Mouse (Mus musculus) cortical plate, adult 2 months (tissue): ENCODE data around the gene Tmem222. TPM values are rescaled to one million over a fixed set of nuclear protein-coding genes. Genes with fewer than 3 reads are reported as not detected.

Source experiments
- H3K27ac ChIP-seq: fragments of 200-500 bp; 2 replicates; pipeline ENCODE4 v1.5.1; 2012; ENCODE audit warnings: low read length, control low read depth, inconsistent platforms; ENCODE audit not compliant: insufficient read depth
- H3K4me1 ChIP-seq: fragments of 200-500 bp; 2 replicates; pipeline ENCODE4 v1.6.1; 2011; ENCODE audit warnings: low read length; ENCODE audit not compliant: control insufficient read depth, insufficient read depth
- H3K4me3 ChIP-seq: fragments of 200-500 bp; 2 replicates; pipeline ENCODE4 v1.5.1; 2011; ENCODE audit warnings: mild to moderate bottlenecking, low read length, control low read depth; ENCODE audit not compliant: insufficient read depth
- CTCF ChIP-seq: fragments of 200-500 bp; IDR thresholded peaks from 2 replicates; pipeline ENCODE4 v1.5.1; 2011; ENCODE audit warnings: mild to moderate bottlenecking, control low read depth, low read length; ENCODE audit not compliant: insufficient read depth; ENCODE audit errors: extremely low read depth
- POLR2A ChIP-seq: fragments of 200-500 bp; IDR thresholded peaks from 2 replicates; pipeline ENCODE4 v1.6.1; 2011; ENCODE audit warnings: mild to moderate bottlenecking, low read length, control low read depth; ENCODE audit not compliant: insufficient read depth; ENCODE audit errors: extremely low read depth
- polyA plus RNA-seq: library from polyadenylated mRNA; depleted of rRNA; stranded (reverse); fragments of >200 nt; gene quantifications from 2 replicates; pipeline ENCODE4 v1.2.3, GENCODE M21; 2012

Tmem222 gene
- polyA plus RNA-seq, 1 experiment, result 173 TPM

DNA sequence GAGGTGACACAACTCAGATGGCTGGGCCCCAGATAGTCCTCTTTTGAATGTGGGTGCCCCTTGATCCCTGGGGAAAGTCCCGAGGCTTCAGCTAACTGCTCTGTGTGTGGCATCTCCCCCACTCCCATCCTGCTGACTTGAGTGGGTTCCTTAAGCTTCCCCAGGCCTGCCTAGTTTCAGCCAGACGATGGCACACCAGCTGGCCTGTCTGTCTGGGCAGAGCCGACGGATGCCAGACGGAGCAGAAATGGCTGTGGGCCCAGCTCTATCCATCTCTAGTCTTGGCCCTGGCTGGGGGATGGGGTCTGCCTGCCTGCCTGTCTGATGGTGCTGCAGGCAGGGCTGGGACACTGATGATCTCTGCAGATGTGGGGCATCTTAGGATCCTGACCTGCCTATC, 22.1 kb upstream of the Tmem222 start:
- Histone ChIP-seq H3K27ac (peak overlapping the region; percentile 90; the same call in 1 of the 2 replicates), H3K4me1 (peaks cover 9% of the 10 kb centered on the region; the same call in 1 of the 2 replicates), H3K4me3 (no peak overlapping the region)
- TF ChIP-seq POLR2A, result no peak
- TF ChIP-seq CTCF, result no peak

DNA sequence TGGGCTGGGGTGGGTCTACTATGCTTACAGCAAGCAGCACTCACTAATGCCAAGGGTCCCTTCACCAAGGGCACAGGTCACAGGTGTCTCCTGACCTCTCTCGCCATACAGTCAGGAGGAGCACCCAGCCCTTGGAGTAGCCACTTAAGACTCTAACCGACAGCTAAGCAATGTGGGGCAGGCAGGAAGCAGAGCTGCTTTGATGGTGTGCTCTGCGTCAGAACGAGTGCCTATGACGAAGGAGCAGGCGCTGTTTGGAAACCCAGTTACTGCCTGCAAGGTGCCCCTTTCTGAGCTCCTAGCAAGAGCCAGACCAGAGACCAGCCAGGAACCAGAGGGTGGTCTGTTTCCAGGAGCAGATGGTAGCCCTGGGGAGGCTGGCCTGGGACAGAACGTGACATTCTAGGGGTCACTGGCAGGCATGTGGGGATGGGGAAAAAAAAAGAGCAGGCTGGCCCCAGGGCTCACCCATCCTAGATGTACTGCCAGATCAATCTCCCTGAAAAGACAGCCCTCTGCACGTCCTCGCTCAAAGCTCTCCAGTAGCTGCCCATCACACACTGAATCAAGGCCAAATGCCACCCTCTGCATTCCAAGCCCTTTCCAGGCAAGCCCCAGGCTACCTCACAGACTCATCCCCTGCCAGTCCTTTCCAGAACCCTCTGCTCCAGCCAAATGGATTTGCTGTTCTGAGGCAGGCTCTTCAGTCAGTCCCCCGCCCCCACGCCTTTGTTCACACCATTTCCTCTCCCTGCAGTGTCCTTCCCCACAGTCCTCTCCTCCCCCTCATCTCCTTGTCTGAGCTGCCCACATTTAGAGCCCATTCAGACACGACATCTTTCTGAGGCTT, 21.1 kb upstream of the Tmem222 start:
- H3K4me3 ChIP-seq, result no peak overlapping the region
- H3K27ac ChIP-seq, result peak overlapping the region; percentile 90
- peaks cover 9% of the 10 kb centered on the region; the same call in 1 of the 2 replicates for H3K4me1 ChIP-seq
- TF ChIP-seq POLR2A (0 out of 2 replicates have a peak, but pooled peaks have one; percentile 22), CTCF (no peak)

DNA sequence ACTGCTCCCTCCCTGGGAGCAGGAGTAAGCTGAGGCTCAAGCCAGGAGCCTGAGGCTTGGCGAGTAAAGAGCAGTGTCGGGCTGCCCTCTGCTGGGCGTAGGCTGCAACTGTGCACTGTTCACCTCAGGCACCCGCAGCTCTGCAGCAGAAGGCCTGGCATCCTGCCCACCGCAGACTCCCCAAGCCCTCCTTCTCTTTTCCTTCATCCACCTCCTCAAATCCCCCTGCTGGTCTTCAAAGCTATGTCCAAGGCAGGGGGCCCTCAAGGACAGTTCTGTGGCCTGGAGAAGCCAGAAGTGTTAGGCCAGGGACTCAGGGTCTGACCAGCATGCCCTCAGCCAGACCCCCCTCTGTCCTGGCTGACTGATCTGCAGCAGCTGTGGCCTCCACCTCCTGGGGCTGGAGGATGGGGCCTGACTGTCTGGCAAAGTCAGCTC, 20.2 kb upstream of the Tmem222 start:
- Histone ChIP-seq H3K4me1 (peaks cover 9% of the 10 kb centered on the region; the same call in 1 of the 2 replicates), H3K27ac (peak overlapping the region; percentile 45; the same call in 1 of the 2 replicates), H3K4me3 (no peak overlapping the region)
- TF ChIP-seq CTCF (peak; percentile 91), POLR2A (no peak)

DNA sequence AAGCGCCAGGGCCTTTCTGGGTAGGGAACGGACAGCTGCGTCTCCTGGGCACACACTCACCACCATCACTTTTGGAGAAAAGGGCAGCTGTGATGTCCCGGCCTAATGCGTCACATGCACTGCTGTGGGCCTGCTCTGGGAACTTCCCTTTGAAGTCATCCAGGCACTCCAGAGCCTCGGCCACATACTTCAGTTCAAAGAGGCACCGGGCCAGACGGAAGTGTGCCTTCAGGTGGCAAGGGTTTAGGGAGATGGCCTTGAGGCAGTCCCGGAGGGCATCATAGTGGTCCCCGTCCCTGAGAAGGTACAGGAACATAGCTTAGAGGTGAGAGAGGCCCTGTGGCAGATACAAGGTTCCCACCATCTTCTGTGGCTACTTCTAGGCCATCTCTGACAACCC, 19.8 kb upstream of the Tmem222 start:
- H3K4me3 ChIP-seq, result no peak overlapping the region
- TF ChIP-seq POLR2A, result no peak
- no peak for TF ChIP-seq CTCF
- H3K27ac ChIP-seq, result no peak overlapping the region
- peaks cover 9% of the 10 kb centered on the region; the same call in 1 of the 2 replicates for H3K4me1 ChIP-seq

DNA sequence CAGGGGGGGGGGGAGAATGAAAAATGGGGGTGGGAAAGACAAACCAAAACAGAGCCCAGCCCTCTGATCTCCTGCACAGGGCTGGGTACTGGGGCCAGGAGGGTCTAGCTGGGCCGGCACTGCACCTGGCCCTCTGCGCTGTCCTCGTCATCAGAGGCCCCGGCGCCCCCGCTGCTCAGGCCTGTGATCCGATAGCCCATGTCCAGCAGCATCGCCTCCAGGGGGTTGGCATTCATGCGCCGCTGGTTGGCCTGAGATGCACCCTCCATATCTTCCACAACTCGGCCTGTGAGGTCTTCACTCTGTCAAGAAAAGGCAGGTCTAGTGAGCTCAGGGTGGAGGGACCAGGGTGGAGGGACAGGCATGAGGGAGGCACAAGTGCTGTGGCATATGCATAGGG, 16.5 kb upstream of the Tmem222 start:
- TF ChIP-seq POLR2A, result no peak
- no peak for TF ChIP-seq CTCF
- Histone ChIP-seq H3K4me1 (peaks cover 9% of the 10 kb centered on the region; the same call in 1 of the 2 replicates), H3K4me3 (no peak overlapping the region), H3K27ac (no peak overlapping the region)

DNA sequence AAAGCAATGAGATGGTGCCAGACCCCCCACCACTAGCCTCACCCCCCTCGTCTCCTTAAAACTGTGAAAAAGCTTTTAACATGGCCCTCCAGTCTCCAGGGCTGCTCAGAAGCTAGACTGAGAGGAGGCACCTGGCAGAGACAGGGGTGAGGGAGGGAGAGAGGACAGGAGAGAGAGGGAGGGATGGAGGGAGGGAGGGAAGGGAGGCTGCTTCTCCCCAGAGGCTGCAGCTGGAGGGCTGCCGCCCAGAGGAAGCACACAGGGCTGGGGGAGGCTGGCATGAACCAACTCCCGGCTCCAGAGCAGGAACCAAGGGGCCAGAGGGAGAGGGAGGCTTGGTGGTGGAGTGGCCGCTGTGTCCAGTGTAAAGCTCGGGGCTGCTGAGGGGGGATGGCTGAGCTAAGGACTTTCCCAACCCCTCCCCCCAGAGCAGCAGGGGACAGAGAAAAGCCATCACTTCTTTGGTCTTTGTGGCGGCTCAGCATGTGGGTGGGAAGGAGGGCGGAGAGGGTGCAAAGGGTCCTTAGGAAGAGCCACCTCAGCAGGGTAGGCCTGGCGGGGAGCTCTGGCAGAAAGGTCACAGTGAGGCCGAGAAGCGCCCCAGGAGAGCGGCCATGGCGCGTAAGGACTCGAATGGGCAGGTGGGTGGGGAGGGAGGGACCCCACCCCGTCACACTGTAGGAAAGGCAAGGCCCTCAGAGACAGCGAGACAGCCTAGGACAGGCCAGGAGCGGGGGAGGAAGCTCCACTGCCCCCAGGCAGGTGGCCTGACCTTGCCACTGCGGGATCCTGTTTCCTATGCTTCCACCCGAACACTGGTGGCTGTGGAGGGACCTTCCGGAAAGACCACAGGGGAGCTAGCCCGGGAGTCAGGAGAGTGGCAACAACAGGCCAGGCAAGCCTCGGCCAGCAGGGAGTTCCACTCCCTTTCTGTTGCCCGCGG, 15.6 kb upstream of the Tmem222 start:
- Histone ChIP-seq H3K27ac (no peak overlapping the region), H3K4me1 (peaks cover 4% of the 10 kb centered on the region; the same call in 1 of the 2 replicates), H3K4me3 (no peak overlapping the region)
- TF ChIP-seq CTCF, result no peak
- no peak for TF ChIP-seq POLR2A

DNA sequence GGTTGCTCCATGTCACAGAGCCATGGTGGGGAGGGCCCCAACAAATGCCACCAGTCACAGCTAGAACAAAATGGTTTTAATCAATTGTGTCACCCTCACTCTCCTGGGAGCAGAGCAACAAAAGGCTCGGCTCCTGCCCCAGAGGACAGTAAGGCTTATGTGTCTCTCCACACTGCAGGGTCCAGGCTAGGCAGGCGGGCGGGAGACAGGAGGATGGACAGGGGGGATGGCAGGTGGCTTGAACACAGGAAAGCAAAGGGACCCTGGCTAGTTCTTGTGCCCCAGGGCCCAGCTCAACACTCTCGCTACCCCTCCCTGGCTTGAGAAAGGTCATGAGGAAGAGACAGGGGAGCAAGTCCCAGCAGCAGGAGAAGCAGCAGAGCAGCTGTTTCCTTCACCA, 14.8 kb upstream of the Tmem222 start:
- Histone ChIP-seq H3K4me3 (no peak overlapping the region), H3K4me1 (peaks cover under 1% of the 10 kb centered on the region; the same call in 1 of the 2 replicates), H3K27ac (no peak overlapping the region)
- TF ChIP-seq POLR2A (no peak), CTCF (no peak)

DNA sequence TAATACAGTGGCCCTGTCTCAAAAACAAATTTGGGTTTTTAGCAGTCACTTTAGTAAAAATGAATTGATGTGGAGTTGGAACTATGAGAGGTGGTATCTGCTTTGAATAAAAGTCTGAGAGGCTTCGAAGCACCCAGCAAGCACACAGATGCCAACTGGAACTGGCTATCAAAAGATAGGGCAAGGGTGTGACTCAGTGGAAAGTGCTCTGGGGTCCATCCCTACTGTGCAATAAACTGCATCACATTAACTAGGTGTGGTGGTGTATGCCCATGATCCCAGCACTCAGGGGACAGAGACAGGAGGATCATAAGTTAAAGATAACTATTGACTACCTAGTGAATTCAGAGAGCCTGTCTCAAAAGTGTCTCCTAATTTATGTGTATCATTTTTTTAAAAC, 13.7 kb upstream of the Tmem222 start:
- no peak for TF ChIP-seq POLR2A
- no peak for TF ChIP-seq CTCF
- Histone ChIP-seq H3K4me3 (no peak overlapping the region), H3K27ac (no peak overlapping the region), H3K4me1 (no peaks in the 10 kb centered on the region)

DNA sequence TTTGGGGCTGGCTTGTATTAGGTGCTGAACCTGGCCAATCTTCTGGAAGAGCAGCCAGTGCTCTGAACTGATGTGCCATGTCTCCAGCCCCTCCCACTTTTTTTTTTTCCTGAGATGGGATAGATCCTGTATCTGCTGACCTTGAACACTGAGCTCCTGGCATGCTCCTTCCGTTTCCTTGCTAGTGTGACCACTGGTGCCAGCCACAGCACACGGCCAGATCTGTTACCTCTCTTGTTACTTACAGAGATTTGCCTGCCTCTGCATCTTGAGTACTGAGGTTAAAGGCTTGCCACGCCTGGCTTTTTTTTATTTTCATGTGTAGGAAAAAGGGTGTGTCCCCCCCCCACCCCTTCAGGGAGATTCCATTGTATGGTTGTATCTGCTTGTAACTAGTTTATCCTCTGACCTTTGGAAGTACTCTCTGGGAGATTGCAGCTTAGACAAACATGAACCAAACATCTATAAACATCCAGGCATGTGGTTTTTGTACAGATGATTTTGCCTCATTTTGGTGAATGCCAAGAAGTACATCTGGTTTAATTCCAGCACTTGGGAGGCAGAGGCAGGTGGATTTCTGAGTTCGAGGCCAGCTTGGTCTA, 9.0 kb upstream of the Tmem222 start:
- Histone ChIP-seq H3K27ac (no peak overlapping the region), H3K4me3 (no peak overlapping the region)
- TF ChIP-seq POLR2A, result no peak
- no peak for TF ChIP-seq CTCF

More for the DNA sequence above, 9.0 kb upstream of the Tmem222 start:
- peaks cover 2% of the 10 kb centered on the region for H3K4me1 ChIP-seq
